Mouse (Mus musculus): ENCODE measurements around the gene Nudt10. TPM values are rescaled to one million over a fixed set of nuclear protein-coding genes. Genes with fewer than 3 reads are reported as not detected.
"Not testable (repeated sequence)": the region's sequence is repeated elsewhere in the genome, so short reads cannot be mapped to it uniquely, and the experiment has no call there.

Gene Nudt10
- polyA plus RNA-seq (2016; fragmentation: Nextera tagmentation; extraction: Ambion mirVana) = 14.4 and 17.8 TPM in 2 replicates

GRCm38 (mm10) chrX:6172823-6173640 lies at the start of gene Nudt10:
TSS of gene Nudt10 (minus strand) at chrX:6173015.
- H3K4me1 ChIP-seq; DNase-seq (ENCODE audit: low spot score); H3K27me3 ChIP-seq (ENCODE audit: low read depth, poor library complexity, severe bottlenecking); H3K36me3 ChIP-seq; H3K27ac ChIP-seq (replicated peaks); H3K9me3 ChIP-seq (replicated peaks): not testable (repeated sequence)
- 18% methylated on average over 7 of the region's 116 CpGs for WGBS
- H3K4me3 ChIP-seq = peak within 1 kb of the TSS; percentile 47

- DNase-seq (ENCODE audit: low spot score) = peak; percentile 10
- WGBS = 9% methylated on average over 15 of the region's 64 CpGs
- not testable (repeated sequence) for H3K27me3 ChIP-seq (ENCODE audit: low read depth, poor library complexity, severe bottlenecking); H3K36me3 ChIP-seq; H3K9me3 ChIP-seq (replicated peaks); H3K4me1 ChIP-seq; H3K27ac ChIP-seq (replicated peaks)
- peak overlapping the region; percentile 47 for H3K4me3 ChIP-seq
Measured at GRCm38 (mm10) chrX:6172136-6172822, 536 bp downstream of the Nudt10 start.

GRCm38 (mm10) chrX:6171718-6172117 lies 1.1 kb downstream of the Nudt10 start:
- H3K4me3 ChIP-seq = peak overlapping the region; percentile 47
- H3K27me3 ChIP-seq (ENCODE audit: low read depth, poor library complexity, severe bottlenecking) = no peaks in the 10 kb centered on the region
- DNase-seq (ENCODE audit: low spot score) = no peak
- no peak overlapping the region for H3K27ac ChIP-seq (replicated peaks)
- no peaks in the 10 kb centered on the region for H3K36me3 ChIP-seq
- H3K4me1 ChIP-seq = no peaks in the 10 kb centered on the region
- H3K9me3 ChIP-seq (replicated peaks) = no peaks in the 10 kb centered on the region
- 23% methylated on average over 12 of the region's 12 CpGs for WGBS

Other genes starting within 250 kb of the Nudt10 start
- 5.7 and 6.6 TPM in 2 replicates for gene Nudt11, start 125.6 kb downstream of the Nudt10 start, polyA plus RNA-seq (2016; fragmentation: Nextera tagmentation; extraction: Ambion mirVana)
- gene AU022751, start 89.6 kb downstream of the Nudt10 start, polyA plus RNA-seq (2016; fragmentation: Nextera tagmentation; extraction: Ambion mirVana) = not detected in 2 replicates
- not detected in 2 replicates for gene Bmp15, start 147.7 kb upstream of the Nudt10 start, polyA plus RNA-seq (2016; fragmentation: Nextera tagmentation; extraction: Ambion mirVana)
- 3.6 and 3.9 TPM in 2 replicates for gene Shroom4, start 226.8 kb upstream of the Nudt10 start, polyA plus RNA-seq (2016; fragmentation: Nextera tagmentation; extraction: Ambion mirVana)